Mouse (Mus musculus) kidney, adult 2 months (tissue): ENCODE measurements at regions not wholly inside any gene's neighbourhood (a gene's known extent, or its start where the extent isn't known, plus 50 kb on each side); places are given as distances from the start of the nearest gene placed in this dataset.

ENCODE experiments used
- CTCF ChIP-seq: fragments of 200-500 bp; conservative IDR thresholded peaks from 2 replicates; pipeline ENCODE4 v1.5.1; 2011; ENCODE audit warnings: low read depth, mild to moderate bottlenecking, control low read depth, low read length, moderate library complexity, mixed read lengths; ENCODE audit not compliant: insufficient read depth, insufficient read length
- POLR2A ChIP-seq: fragments of 200-500 bp; IDR thresholded peaks from one replicate; pipeline ENCODE4 v1.6.1; 2011; ENCODE audit warnings: low read depth, low read length, control low read depth

- TF ChIP-seq CTCF = no peak
- TF ChIP-seq POLR2A = no peak
These were observed 148.3 kb upstream of the Id2 start for GRCm38 (mm10) chr12:25245251-25245650.
